ENCODE assay signal across 11 mouse cellular contexts in genomic region chr19:6464306-6465071, GRCm38 (mm10). TPM values are rescaled to one million over a fixed set of nuclear protein-coding genes. Genes with fewer than 3 reads are reported as not detected.
A peak's percentile ranks its signal among the peaks of the same experiment; 100 is the strongest.
DNase-seq lines count a peak whose midpoint lies in the region; ATAC-seq and TF ChIP-seq lines count a peak whose summit lies in the region.
"Had no signal": no experiment of that assay in that cellular context is flagged by ENCODE, and none has a peak within 500 bp of the region (broad histone marks: within the 10 kb centered on the region; RNA-seq: fewer than 3 reads in every experiment).

No protein-coding gene starts in this region.

- no peak overlapping the region for H3K4me3 ChIP-seq in kidney, postnatal 0 days (replicated peaks; ENCODE audit: low read depth, low read length)
- H3K4me3 ChIP-seq: embryonic facial prominence, embryonic 13.5 days; limb, embryonic 12.5 days had no signal

- peaks cover 5% of the 10 kb centered on the region; the same call in 1 of the 2 replicates for H3K4me1 ChIP-seq in kidney, postnatal 0 days (replicated peaks; ENCODE audit: insufficient read depth, low read length)

- no peak for TF ChIP-seq CTCF in kidney, postnatal 0 days (IDR thresholded peaks at IDR 0.05; ENCODE audit: low read depth)

- WGBS in kidney, postnatal 0 days: 45% methylated on average over 10 of the region's 10 CpGs

- 0 out of 2 replicates have a peak overlapping the region, but pooled peaks have one; percentile 23 for H3K9ac ChIP-seq in kidney, postnatal 0 days (ENCODE audit: low read depth, low read length)
- H3K9ac ChIP-seq: embryonic facial prominence, embryonic 13.5 days; limb, embryonic 12.5 days had no signal

- no peaks in the 10 kb centered on the region for H3K27me3 ChIP-seq in kidney, postnatal 0 days (ENCODE audit: insufficient read depth, low read length)

- DNase-seq in kidney, postnatal 0 days (ENCODE audit: low spot score): no peak
- DNase-seq in kidney, adult 8-10 months: no peak
- DNase-seq in cerebellum, postnatal 25 days: peak; percentile 53 to 64
- DNase-seq in layer of hippocampus, postnatal 14 days (ENCODE audit: low spot score in 2 of 2): peak; percentile 55 to 71
- DNase-seq in retina, embryonic 14.5 days (ENCODE audit: low spot score): peak; percentile 41
- no peak for DNase-seq in adrenal gland, adult 8-10 months
- no peak for DNase-seq in ovary, postnatal 10 days (ENCODE audit: low spot score)
- DNase-seq in lung, postnatal 25 days (ENCODE audit: low spot score): no peak

- no peak overlapping the region for H3K4me2 ChIP-seq in kidney, postnatal 0 days (ENCODE audit: low read length)
- H3K4me2 ChIP-seq: embryonic facial prominence, embryonic 13.5 days; limb, embryonic 12.5 days had no signal

- no peaks in the 10 kb centered on the region for H3K36me3 ChIP-seq in kidney, postnatal 0 days (ENCODE audit: insufficient read depth, low read length)
- H3K36me3 ChIP-seq: embryonic facial prominence, embryonic 13.5 days; limb, embryonic 12.5 days had no signal

- no peaks in the 10 kb centered on the region for H3K9me3 ChIP-seq in kidney, postnatal 0 days (replicated peaks; ENCODE audit: low read length)
- H3K9me3 ChIP-seq: embryonic facial prominence, embryonic 13.5 days; limb, embryonic 12.5 days had no signal

- ATAC-seq in kidney, postnatal 0 days (replicated peaks; ENCODE audit: low FRiP score, low read depth): peak; percentile 29; the same call in 1 of the 2 replicates
- ATAC-seq: Patski had no signal

- H3K27ac ChIP-seq in kidney, postnatal 0 days: 0 out of 2 replicates have a peak overlapping the region, but pooled peaks have one; percentile 6
- H3K27ac ChIP-seq: embryonic facial prominence, embryonic 13.5 days; limb, embryonic 12.5 days had no signal

RNA-seq across cellular contexts. Expression of gene Nrxn2, which starts 46.0 kb away (rescaled TPM):
- polyA plus RNA-seq in kidney, postnatal 0 days (2015; fragmentation: Nextera tagmentation; extraction: Ambion mirVana): 5.9 and 6.7 TPM in 2 replicates
- total RNA-seq in layer of hippocampus, postnatal 14 days (2021): 100 to 1,000 TPM; 549 to 577 TPM
- total RNA-seq in adrenal gland, adult 8-10 months (2022): 10 to 100 TPM in 3 of 4 experiments, 1 to 10 TPM in 1; 8.8 to 12.5 (median 11.5) TPM
- polyA plus RNA-seq: Patski had no signal

Comparison
In these comparisons a context has a peak if more than half of its experiments do, and no peak if none do; other contexts are left out.
1. DNase-seq: peak in cerebellum, postnatal 25 days (2 of 2), layer of hippocampus, postnatal 14 days (2 of 2) and retina, embryonic 14.5 days (single experiment); none in kidney, postnatal 0 days (single experiment), kidney, adult 8-10 months (0 of 2), adrenal gland, adult 8-10 months (single experiment), ovary, postnatal 10 days (single experiment) and lung, postnatal 25 days (single experiment).
2. RNA of gene Nrxn2, which starts 46.0 kb away (total RNA-seq): 549 to 577 TPM in layer of hippocampus, postnatal 14 days; 8.8 to 12.5 TPM in adrenal gland, adult 8-10 months; every median in the first group is over 10 times any median in the second.